Mouse (Mus musculus): Measurements from ENCODE around the gene Rnf217. TPM values are rescaled to one million over a fixed set of nuclear protein-coding genes. Genes with fewer than 3 reads are reported as not detected.

The Rnf217 gene
- polyA plus RNA-seq, 1 experiment from 2014 or later: 1.1 TPM

GRCm38 (mm10) chr10:31540518-31540917 is 68.5 kb downstream of the Rnf217 start:
- Histone ChIP-seq H3K27ac (no peak overlapping the region), H3K27me3 (ENCODE audit: insufficient read depth, poor library complexity, severe bottlenecking) (no peaks in the 10 kb centered on the region), H3K9me3 (no peaks in the 10 kb centered on the region), H3K4me3 (no peak overlapping the region), H3K4me1 (peaks cover 4% of the 10 kb centered on the region; the same call in 1 of the 2 replicates), H3K36me3 (no peaks in the 10 kb centered on the region)
- WGBS: 97% methylated on average over 4 of the region's 4 CpGs
- DNase-seq (ENCODE audit: low spot score): no peak

GRCm38 (mm10) chr10:31539351-31539750 is 69.6 kb downstream of the Rnf217 start:
- Histone ChIP-seq H3K27ac (no peak overlapping the region), H3K27me3 (ENCODE audit: insufficient read depth, poor library complexity, severe bottlenecking) (no peaks in the 10 kb centered on the region), H3K36me3 (no peaks in the 10 kb centered on the region), H3K9me3 (no peaks in the 10 kb centered on the region), H3K4me1 (peaks cover 4% of the 10 kb centered on the region; the same call in 1 of the 2 replicates), H3K4me3 (no peak overlapping the region)
- DNase-seq (ENCODE audit: low spot score): no peak
- 98% methylated on average over 2 of the region's 2 CpGs for WGBS

- Histone ChIP-seq H3K36me3 (no peaks in the 10 kb centered on the region), H3K4me1 (peaks cover 4% of the 10 kb centered on the region; the same call in 1 of the 2 replicates), H3K4me3 (no peak overlapping the region), H3K27me3 (ENCODE audit: insufficient read depth, poor library complexity, severe bottlenecking) (no peaks in the 10 kb centered on the region), H3K9me3 (no peaks in the 10 kb centered on the region), H3K27ac (no peak overlapping the region)
- 67% methylated on average over 3 of the region's 3 CpGs for WGBS
- DNase-seq (ENCODE audit: low spot score): no peak
Measured at GRCm38 (mm10) chr10:31538721-31539120, 70.3 kb downstream of the Rnf217 start.

GRCm38 (mm10) chr10:31538243-31538642 is 70.7 kb downstream of the Rnf217 start:
- DNase-seq (ENCODE audit: low spot score): no peak
- H3K27me3 ChIP-seq (ENCODE audit: insufficient read depth, poor library complexity, severe bottlenecking): no peaks in the 10 kb centered on the region
- H3K27ac ChIP-seq: no peak overlapping the region
- no peak overlapping the region for H3K4me3 ChIP-seq
- H3K36me3 ChIP-seq: no peaks in the 10 kb centered on the region
- H3K9me3 ChIP-seq: no peaks in the 10 kb centered on the region
- 90% methylated on average over 2 of the region's 2 CpGs for WGBS
- H3K4me1 ChIP-seq: peaks cover 4% of the 10 kb centered on the region; the same call in 1 of the 2 replicates

- WGBS: 84% methylated on average over 3 of the region's 3 CpGs
- no peak for DNase-seq (ENCODE audit: low spot score)
- Histone ChIP-seq H3K9me3 (no peaks in the 10 kb centered on the region), H3K27ac (no peak overlapping the region), H3K36me3 (no peaks in the 10 kb centered on the region), H3K4me3 (no peak overlapping the region), H3K4me1 (peaks cover 4% of the 10 kb centered on the region; the same call in 1 of the 2 replicates), H3K27me3 (ENCODE audit: insufficient read depth, poor library complexity, severe bottlenecking) (no peaks in the 10 kb centered on the region)
Measured at GRCm38 (mm10) chr10:31537213-31537612, 71.8 kb downstream of the Rnf217 start.

GRCm38 (mm10) chr10:31535046-31535445 is 73.9 kb downstream of the Rnf217 start:
- H3K4me3 ChIP-seq: no peak overlapping the region
- 95% methylated on average over 2 of the region's 2 CpGs for WGBS

GRCm38 (mm10) chr10:31533270-31533826 is 75.6 kb downstream of the Rnf217 start:
- DNase-seq (ENCODE audit: low spot score): no peak
- H3K4me3 ChIP-seq: no peak overlapping the region
- H3K36me3 ChIP-seq: no peaks in the 10 kb centered on the region
- 71% methylated on average over 6 of the region's 6 CpGs for WGBS
- no peaks in the 10 kb centered on the region for H3K27me3 ChIP-seq (ENCODE audit: insufficient read depth, poor library complexity, severe bottlenecking)
- H3K4me1 ChIP-seq: peaks cover 10% of the 10 kb centered on the region
- no peaks in the 10 kb centered on the region for H3K9me3 ChIP-seq
- no peak overlapping the region for H3K27ac ChIP-seq

More at GRCm38 (mm10) chr10:31535046-31535445, 73.9 kb downstream of the Rnf217 start:
- Histone ChIP-seq H3K36me3 (no peaks in the 10 kb centered on the region), H3K27me3 (ENCODE audit: insufficient read depth, poor library complexity, severe bottlenecking) (no peaks in the 10 kb centered on the region), H3K27ac (no peak overlapping the region), H3K9me3 (no peaks in the 10 kb centered on the region), H3K4me1 (peaks cover 4% of the 10 kb centered on the region; the same call in 1 of the 2 replicates)
- DNase-seq (ENCODE audit: low spot score): no peak

GRCm38 (mm10) chr10:31532782-31533181 is 76.2 kb downstream of the Rnf217 start:
- Histone ChIP-seq H3K36me3 (no peaks in the 10 kb centered on the region), H3K4me3 (no peak overlapping the region), H3K4me1 (peaks cover 11% of the 10 kb centered on the region), H3K9me3 (no peaks in the 10 kb centered on the region), H3K27ac (no peak overlapping the region), H3K27me3 (ENCODE audit: insufficient read depth, poor library complexity, severe bottlenecking) (no peaks in the 10 kb centered on the region)
- 87% methylated on average over 2 of the region's 2 CpGs for whole genome bisulfite sequencing
- DNase-seq (ENCODE audit: low spot score): no peak

- no peak for DNase-seq (ENCODE audit: low spot score)
- Histone ChIP-seq H3K4me3 (no peak overlapping the region), H3K27me3 (ENCODE audit: insufficient read depth, poor library complexity, severe bottlenecking) (no peaks in the 10 kb centered on the region), H3K9me3 (no peaks in the 10 kb centered on the region), H3K27ac (no peak overlapping the region), H3K36me3 (peaks cover 8% of the 10 kb centered on the region; the same call in 1 of the 2 replicates), H3K4me1 (peaks cover 11% of the 10 kb centered on the region)
- 49% methylated on average over 6 of the region's 6 CpGs for WGBS
Measured at GRCm38 (mm10) chr10:31528297-31528984, 80.5 kb downstream of the Rnf217 start.

- peaks cover 8% of the 10 kb centered on the region; the same call in 1 of the 2 replicates for H3K36me3 ChIP-seq
- no peaks in the 10 kb centered on the region for H3K9me3 ChIP-seq
- 84% methylated on average over 3 of the region's 3 CpGs for WGBS
Measured at GRCm38 (mm10) chr10:31525705-31526104, 83.3 kb downstream of the Rnf217 start.

GRCm38 (mm10) chr10:31519420-31519819 is 89.6 kb downstream of the Rnf217 start:
- DNase-seq (ENCODE audit: low spot score): peak; percentile 77
- H3K4me3 ChIP-seq: no peak overlapping the region
- WGBS: 73% methylated on average over 1 of the region's 1 CpGs
- no peak overlapping the region for H3K27ac ChIP-seq
- H3K36me3 ChIP-seq: no peaks in the 10 kb centered on the region
- H3K4me1 ChIP-seq: no peaks in the 10 kb centered on the region
- H3K27me3 ChIP-seq (ENCODE audit: insufficient read depth, poor library complexity, severe bottlenecking): no peaks in the 10 kb centered on the region
- H3K9me3 ChIP-seq: no peaks in the 10 kb centered on the region

More at GRCm38 (mm10) chr10:31525705-31526104, 83.3 kb downstream of the Rnf217 start:
- Histone ChIP-seq H3K27ac (no peak overlapping the region), H3K4me1 (peaks cover 11% of the 10 kb centered on the region), H3K27me3 (ENCODE audit: insufficient read depth, poor library complexity, severe bottlenecking) (no peaks in the 10 kb centered on the region), H3K4me3 (no peak overlapping the region)
- no peak for DNase-seq (ENCODE audit: low spot score)

- Histone ChIP-seq H3K4me3 (no peak overlapping the region), H3K4me1 (no peaks in the 10 kb centered on the region), H3K27ac (no peak overlapping the region), H3K36me3 (no peaks in the 10 kb centered on the region), H3K9me3 (no peaks in the 10 kb centered on the region), H3K27me3 (ENCODE audit: insufficient read depth, poor library complexity, severe bottlenecking) (no peaks in the 10 kb centered on the region)
- no peak for DNase-seq (ENCODE audit: low spot score)
- 87% methylated on average over 4 of the region's 4 CpGs for WGBS
Measured at GRCm38 (mm10) chr10:31518210-31518609, 90.8 kb downstream of the Rnf217 start.

GRCm38 (mm10) chr10:31517192-31517591 is 91.8 kb downstream of the Rnf217 start:
- WGBS: 77% methylated on average over 4 of the region's 4 CpGs
- Histone ChIP-seq H3K4me1 (no peaks in the 10 kb centered on the region), H3K4me3 (no peak overlapping the region), H3K27ac (no peak overlapping the region), H3K9me3 (no peaks in the 10 kb centered on the region), H3K27me3 (ENCODE audit: insufficient read depth, poor library complexity, severe bottlenecking) (no peaks in the 10 kb centered on the region), H3K36me3 (no peaks in the 10 kb centered on the region)
- DNase-seq (ENCODE audit: low spot score): no peak

All from heart, embryonic 10.5 days (tissue).